Mouse (Mus musculus) cerebellum, adult 2 months (tissue): Measurements from ENCODE around the gene Mst1r.

ENCODE experiments used
- CTCF ChIP-seq: fragments of 200-500 bp; IDR thresholded peaks from 2 replicates; pipeline ENCODE4 v1.5.1; 2011; ENCODE audit warnings: low read depth, mild to moderate bottlenecking, control low read depth, low read length, moderate library complexity, borderline replicate concordance; ENCODE audit not compliant: insufficient read depth
- POLR2A ChIP-seq: fragments of 200-500 bp; IDR thresholded peaks from 2 replicates; pipeline ENCODE4 v1.6.1; 2011; ENCODE audit warnings: low read length, control low read depth, borderline replicate concordance; ENCODE audit not compliant: insufficient read depth

DNA sequence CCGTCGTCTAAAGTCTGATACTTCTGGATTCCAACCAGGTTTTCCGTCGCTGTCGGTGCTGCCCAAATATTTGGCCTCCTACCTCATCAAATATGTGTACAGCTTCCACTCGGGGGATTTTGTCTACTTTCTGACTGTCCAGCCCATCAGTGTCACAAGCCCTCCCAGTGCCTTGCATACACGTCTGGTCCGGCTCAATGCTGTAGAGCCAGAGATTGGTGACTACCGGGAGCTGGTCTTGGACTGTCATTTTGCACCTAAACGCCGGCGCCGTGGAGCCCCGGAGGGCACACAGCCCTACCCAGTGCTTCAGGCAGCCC, 1.1 kb downstream of the Mst1r start:
- TF ChIP-seq CTCF: no peak
- no peak for TF ChIP-seq POLR2A
